Mouse (Mus musculus): Measurements from ENCODE around the gene Sypl. TPM values are rescaled to one million over a fixed set of nuclear protein-coding genes. Genes with fewer than 3 reads are reported as not detected.
A peak's percentile ranks its signal among the peaks of the same experiment; 100 is the strongest.
"Not testable (repeated sequence)": the region's sequence is repeated elsewhere in the genome, so short reads cannot be mapped to it uniquely, and the experiment has no call there.

Gene Sypl
- total RNA-seq, 1 experiment from 2014 or later, result 98.7 TPM

- DNase-seq, result peak; percentile 24
Observed at GRCm38 (mm10) chr12:32943347-32943746, 10.3 kb upstream of the Sypl start.

DNA sequence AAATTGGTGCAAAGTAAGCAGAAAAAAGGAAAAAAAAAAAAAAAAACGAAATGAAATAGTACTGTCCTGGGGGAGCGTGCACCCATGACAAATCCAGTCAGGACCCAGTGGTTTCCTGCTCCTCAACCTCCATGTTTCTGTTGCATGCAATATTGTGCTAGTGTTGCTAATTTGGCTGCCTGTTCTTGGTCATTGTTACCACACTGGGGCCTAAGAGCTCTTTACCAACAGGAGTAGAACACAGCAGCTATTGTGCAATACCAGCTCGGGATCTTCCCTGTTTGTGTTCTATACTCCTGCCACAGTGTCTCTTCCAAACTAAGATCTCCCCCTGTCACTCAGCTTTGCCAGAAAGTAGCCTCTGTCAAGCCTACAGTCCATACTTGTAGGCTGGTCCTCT lies 9.7 kb upstream of the Sypl start:
- DNase-seq, result peak; percentile 32

DNA sequence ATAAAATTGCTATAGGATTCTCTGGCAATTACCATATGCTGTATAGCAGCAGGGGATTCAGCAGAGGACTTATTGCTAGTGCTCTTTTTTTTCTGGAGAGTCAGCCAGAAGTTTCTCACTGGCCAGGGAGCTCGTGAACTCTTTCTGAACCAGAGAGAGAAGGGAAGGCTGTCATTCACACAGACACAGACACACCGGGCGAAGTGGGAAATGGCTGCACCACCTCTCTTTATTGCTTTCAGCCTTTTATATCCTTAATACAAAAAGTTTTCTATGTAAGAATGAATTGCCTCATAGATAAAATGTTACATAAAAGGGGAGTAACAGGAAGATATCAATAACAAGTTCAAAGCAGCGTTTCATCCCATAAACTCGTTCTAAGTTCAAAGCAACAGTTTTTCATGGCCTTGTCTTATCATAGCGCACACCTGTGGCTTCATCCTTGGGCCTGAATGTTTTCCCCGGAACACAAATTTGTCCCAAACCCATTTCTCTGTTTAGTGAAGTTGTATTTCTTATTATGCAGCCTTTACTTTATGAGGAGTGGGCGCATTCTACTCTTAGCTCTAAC lies 8.7 kb upstream of the Sypl start:
- no peak for DNase-seq

DNA sequence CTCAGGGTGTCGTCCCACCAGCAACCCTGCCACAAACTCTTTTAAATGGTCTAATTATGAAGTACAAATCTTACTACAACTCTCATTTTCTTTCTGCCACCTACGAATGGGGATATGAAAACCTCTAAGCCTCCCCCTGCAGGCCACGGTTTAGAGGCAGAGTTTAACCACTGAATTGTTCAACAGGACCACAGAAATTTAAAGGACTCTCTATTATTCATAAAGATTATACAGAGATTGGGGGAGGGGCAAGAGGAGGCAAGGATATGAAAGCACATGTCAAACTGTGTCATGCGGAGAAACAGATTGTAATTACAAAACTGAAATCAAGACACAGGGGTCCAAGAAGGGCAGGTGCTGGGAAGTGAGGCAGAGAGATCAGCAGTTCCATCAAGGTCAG lies 7.3 kb upstream of the Sypl start:
- no peak for DNase-seq

GRCm38 (mm10) chr12:32952416-32952815 lies 1.3 kb upstream of the Sypl start:
- DNase-seq, result peak; percentile 75

- DNase-seq, result no peak
Observed at GRCm38 (mm10) chr12:32953066-32953465, 625 bp upstream of the Sypl start.

DNA sequence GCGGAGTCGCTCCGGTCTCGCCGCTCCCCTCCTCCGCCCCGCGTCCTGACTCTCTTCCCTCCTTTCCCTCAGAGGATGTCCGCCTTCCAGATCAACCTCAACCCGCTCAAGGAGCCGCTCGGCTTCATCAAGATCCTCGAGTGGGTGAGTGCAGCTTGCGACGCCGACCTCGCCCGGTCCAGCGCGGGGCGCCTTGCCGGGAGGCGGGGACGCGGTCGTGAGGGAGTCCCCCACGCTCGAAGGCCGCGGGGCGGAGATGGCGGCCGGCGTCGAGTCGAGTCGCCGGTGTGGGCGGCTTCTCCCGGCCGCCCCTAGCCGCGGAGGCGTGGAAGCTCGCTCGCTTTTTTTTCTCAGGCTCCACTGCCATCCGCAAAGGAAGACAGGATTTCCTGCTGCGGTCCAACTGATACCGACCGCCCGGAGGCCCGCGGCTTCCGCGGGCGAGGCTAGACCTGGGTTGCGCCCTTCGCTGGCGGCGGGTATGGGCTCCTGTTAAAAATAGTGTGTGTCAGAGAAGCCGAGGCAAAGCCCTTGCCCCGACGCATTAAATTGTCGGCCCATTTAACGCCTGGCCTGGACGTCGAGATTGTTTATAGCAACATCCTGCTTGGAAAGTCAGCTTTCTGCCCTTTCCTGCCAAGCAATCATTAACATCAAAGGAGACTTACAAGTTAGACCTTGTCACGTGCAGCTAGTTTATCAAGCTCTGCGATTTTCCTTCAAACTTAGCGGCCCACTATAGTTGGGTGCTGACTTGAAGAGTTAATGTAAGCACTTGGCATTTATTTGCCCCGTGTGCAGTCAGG lies 728 bp downstream of the Sypl start:
- DNase-seq, result no peak

DNA sequence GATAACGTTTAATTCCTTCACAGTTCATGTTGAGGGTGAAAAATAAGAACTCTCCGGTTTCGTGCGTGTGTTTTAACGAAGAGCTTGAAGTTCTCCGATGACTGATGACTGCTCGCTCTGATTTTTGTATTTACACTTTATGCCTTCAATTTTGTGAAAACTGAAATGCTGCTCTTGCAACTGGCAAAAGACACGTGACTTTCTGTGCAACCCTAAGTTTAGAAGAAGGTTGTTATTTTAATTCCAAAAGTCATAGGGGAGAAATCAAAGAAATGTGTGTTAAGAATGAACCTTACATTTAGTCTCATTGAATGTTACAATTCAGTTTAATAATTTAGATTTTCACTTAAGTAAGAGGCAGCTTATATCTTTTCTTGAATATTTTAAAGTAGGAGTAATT lies 1.3 kb downstream of the Sypl start:
- DNase-seq, result no peak

DNA sequence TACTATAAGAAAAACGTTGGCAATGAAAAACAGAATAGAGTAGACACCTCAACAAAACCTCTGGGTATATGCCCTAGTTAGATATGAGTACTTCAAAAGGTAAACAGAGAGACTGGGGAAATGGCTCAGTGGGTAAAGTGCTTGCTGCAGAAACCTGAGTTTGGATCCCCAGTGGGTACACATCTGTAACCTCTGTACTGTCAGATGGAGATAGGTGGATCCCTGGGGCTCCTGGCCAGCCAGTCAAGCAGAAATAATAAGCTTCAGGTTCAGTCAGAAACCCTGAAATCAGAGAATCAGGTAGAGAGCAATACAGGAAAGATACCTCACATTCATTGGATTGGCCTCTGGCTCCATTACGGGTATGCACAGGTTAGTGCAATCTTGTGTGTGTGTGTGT lies 3.5 kb downstream of the Sypl start:
- no peak for DNase-seq

- no peak for DNase-seq
Observed at GRCm38 (mm10) chr12:32962132-32962531, 8.4 kb downstream of the Sypl start.

DNA sequence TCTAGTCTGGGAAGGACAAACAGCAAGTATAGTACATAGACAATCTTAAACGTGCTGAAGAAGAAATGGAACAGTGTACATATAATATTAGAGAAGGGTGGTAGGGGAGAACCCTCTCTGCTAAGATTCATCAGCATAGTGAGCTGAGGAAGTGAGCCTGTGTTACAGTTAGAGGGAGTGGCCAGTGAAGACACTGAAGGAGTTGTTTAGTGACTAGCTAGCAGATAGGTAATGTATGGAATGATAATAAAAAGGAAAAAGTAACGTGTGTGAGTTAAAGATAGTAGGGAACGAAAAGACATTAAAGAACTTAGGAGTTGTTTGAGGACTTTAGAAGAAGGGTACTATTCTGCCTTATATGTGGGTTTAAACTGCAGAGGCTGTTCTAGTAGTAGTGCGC lies 10.2 kb downstream of the Sypl start:
- no peak for DNase-seq

- no peak for DNase-seq
Observed at GRCm38 (mm10) chr12:32972287-32972686, 18.6 kb downstream of the Sypl start.

DNA sequence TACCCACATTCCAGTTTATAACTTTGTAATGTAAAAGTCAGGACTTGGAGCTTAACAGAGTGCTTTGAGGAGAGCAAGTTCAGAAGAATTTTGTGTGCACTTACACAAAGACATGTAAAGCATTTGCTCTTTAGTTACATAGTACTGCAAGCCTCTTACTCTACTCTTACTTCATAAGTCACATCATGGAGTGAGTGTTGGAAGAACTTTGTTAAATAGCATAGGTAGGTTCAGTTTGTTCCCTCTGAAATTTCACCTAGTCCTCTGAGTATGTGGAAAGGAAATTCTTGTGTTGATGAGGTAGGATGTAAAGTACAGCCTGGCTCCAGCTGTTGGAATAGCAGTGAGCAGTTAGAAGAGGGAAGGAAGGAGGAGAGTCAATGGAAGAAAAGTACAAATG lies 21.2 kb downstream of the Sypl start:
- no peak for DNase-seq

DNA sequence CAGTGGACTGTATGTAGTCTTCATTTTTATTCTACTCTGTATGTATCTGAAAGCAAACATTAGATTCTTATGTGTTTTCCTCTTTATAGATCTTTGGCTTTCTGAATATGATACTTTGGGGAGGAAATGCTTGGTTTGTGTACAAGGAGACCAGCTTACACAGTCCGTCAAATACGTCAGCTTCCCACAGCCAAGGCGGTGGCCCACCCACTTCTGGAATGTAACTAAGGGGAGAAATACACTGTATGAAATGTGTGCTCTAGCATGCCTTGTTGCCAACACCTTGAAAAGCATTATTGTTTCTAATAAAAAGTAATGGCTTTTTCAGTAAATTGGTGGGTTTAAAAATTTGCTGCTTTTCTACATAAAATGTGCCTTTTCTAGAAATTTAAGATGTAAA lies 21.8 kb downstream of the Sypl start:
- no peak for DNase-seq

DNA sequence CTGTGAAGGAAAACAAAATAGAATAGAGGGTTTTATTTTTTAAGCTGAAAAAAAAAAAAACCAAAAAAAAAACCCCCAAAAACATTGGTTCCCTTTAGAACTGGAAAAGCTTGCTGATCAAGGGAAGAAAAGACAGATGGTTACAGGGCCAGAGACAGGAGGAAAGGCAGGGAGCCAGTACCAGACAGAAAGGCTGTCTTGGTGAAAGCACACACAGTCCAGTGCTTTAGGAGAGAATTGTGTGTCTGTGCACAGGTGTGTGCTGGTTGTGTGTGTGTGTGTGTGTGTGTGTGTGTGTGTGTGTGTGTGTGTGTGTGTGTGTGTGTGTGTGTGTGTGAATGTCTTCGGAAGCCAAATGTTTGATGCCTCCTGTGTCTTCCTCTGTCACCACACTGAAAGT lies 28.9 kb downstream of the Sypl start:
- DNase-seq, result no peak

- DNase-seq, result no peak
Observed at GRCm38 (mm10) chr12:32983081-32983480, 29.4 kb downstream of the Sypl start.

DNA sequence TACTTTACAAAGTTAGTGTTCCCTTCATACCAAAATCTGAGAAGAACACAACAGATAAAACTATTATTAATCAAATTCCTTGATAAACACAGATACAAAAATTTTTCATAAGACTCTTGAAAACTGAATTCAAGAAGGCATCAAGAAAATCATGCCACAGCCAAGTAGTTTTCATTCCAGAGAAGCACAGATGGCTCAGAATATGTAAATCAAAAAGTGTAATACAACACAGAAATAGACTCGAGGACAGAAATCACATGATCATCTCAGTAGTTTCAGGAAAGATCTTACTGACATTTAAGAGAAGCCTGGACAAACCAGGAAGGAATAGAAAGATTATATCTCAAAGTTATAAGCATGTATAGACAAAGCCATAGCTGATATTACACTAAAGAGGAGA lies 32.6 kb downstream of the Sypl start:
- DNase-seq, result no peak

- peak; percentile 34 for DNase-seq
Observed at GRCm38 (mm10) chr12:32989731-32990130, 36.0 kb downstream of the Sypl start.

DNA sequence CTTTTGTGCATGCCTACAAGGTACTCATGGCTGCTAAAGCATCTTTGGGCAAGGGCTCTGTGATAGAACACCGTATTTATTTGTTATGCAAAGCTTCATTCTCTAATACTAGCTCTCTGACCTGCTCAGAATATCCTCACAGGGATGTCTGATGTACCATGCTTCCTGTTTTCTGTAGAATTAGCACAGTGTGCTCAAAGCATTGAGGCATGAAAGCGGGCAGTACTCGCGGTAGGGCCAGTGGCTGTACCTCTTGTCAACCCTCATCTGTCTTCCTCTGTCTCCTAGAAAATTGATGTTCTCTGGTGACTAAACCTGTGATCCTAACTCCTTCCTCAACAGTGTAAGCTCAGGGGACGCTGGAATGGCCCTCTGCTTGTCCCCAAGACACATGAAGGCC lies 40.4 kb downstream of the Sypl start:
- no peak for DNase-seq

DNA sequence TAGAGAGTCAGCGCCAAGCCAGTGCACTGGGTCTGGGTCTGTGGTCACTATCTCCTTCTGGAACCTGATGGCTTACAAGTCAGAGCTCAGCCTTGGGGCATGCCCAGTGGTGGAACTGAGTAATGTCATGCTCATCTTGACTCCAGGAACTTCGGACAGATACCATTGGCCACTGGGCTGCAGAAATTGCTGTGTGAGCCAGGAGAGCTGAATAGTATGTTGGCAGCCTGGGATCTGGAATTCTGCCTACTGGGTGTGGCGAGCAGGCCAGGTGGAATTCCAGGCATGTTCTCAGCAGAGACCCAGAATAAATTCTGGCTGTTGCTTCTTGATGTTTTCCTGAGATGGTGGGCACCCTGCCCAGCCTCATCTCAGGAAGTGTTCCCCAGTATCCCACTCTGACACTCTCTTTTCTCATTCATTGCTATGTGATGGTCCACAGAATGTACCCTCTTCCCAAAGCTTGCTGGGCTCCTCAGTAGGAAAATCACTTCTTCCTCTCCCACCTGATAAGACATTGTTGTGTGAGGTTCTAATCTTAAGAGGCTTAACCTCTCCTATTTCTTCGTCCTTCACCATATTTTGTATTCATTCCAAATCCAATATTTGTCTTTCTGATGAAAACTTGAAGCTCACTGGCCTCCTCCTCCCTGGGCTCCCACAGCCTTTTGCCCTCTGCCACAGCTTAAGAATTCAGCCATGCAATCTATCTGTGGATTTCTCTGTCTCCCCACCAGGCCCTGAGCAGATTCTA lies 41.6 kb downstream of the Sypl start:
- peak; percentile 18 for DNase-seq

- DNase-seq, result no peak
Observed at GRCm38 (mm10) chr12:32998766-32999165, 45.1 kb downstream of the Sypl start.

- DNase-seq, result not testable (repeated sequence)
Observed at GRCm38 (mm10) chr12:32999778-33000177, 46.1 kb downstream of the Sypl start.

GRCm38 (mm10) chr12:33000402-33000801 lies 46.7 kb downstream of the Sypl start:
- no peak for DNase-seq
